Mouse (Mus musculus) erythroid progenitor cell, adult 5-6 weeks (primary cell): ENCODE measurements around the gene Gm17359. TPM values are rescaled to one million over a fixed set of nuclear protein-coding genes. Genes with fewer than 3 reads are reported as not detected.
"Not testable (repeated sequence)": the region's sequence is repeated elsewhere in the genome, so short reads cannot be mapped to it uniquely, and the experiment has no call there.

Source experiments
- ATAC-seq: replicated peaks from 2 replicates; pipeline ENCODE4 v1.8.0; 2016; ENCODE audit warnings: moderate number of reproducible peaks, mild to moderate bottlenecking, moderate TSS enrichment, inconsistent platforms; ENCODE audit not compliant: poor library complexity, low FRiP score, severe bottlenecking
- total RNA-seq, 2 experiments: library from RNA; stranded (forward) in 1 of 2; stranded (reverse) in 1 of 2; fragments of 150-400 nt in 1 of 2; fragments of 186-747, 209-891 nt in 1 of 2; gene quantifications; 2 replicates each; pipeline versions ENCODE4 v1.2.3 to v1.2.4; 2015 to 2017; ENCODE audit warnings: low replicate concordance in 2 of 2

Gm17359 gene
- total RNA-seq, 2 experiments from 2014 or later = not detected

DNA sequence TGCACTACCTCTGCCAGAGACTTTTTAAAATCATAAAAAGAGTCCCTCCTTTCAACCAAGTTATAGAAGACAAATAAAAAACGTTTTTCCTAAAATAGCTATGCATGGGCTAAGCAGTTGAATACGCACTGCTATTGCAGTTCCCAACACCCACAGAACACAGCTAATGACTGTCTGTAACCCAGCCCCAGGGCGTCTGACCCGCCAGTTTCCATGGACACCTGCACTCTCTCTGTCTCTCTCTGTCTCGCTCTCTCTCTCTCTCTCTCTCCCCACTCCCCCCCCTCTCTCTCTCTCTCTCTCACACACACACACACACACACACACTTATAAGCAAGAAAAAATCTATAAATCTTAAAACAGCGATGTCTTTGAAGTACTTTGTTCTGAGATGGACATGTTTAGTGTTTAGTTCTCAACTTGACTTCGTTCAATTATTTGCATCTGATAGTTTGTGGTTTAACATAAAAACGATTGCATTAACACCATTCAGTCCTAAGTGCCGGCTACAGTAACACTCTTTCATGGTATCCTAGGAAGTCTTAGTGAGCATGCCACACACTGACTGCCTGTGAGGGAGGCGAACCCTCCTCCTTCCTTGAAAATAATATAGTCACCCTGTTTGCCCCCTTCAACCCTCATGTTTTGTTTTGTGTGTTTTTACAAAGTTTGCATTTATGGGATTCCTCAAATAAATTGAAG is 73.6 kb downstream of the Gm17359 start:
- ATAC-seq = no peak

DNA sequence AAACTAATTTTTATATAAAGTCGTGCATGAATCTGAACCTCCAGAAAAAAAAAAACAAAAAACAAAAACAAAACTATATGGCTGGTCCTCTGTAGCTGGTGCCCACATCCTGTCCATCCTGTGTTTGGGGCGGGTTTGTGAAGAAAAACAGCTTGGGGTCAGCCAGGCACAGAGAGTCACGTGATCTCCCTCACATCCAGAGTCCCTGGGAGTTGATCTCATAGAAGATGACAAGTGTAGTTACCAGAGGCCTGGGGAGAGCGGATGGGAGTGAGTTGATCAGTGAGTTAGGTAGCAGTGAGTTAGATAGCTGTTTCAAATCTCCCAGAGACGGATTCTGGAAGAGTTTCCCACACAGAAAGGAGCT is 74.2 kb downstream of the Gm17359 start:
- no peak for ATAC-seq

DNA sequence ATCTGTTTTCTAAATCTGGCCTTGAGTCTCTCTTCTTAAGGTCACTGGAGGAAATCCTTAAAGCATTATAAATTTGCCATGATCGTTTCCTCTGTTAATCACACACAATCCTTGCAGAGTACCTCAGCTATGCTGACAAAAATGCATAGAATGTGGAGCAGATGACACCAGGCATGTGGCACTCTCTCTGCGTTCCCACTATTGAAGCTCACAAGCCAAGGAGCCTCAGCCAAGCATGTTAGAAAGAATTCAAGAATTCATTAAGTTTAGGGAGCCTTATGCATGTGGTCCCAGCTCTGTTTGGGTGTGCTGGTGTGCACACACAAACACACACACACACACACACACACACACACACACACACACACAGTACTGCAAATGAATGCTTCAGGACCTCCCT is 75.2 kb downstream of the Gm17359 start:
- no peak for ATAC-seq

DNA sequence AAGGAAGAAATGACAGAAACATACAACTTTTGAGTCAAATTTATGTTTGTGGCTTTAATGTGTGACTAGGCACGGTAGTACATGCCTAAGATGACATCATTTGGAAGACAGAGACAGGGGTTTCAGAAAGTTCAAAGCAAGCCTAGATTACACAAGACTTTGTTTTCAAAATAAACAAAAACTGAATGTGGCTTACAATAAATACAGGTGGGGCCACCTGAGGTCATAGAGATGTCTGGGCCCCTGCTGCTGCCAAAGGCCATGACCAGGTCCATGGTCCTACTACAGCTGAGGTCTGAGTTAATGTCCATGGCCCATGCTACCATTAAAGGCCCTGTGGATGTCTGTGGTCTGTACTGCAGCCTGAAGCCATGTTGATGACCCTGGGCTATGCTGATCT is 77.0 kb downstream of the Gm17359 start:
- ATAC-seq = no peak

DNA sequence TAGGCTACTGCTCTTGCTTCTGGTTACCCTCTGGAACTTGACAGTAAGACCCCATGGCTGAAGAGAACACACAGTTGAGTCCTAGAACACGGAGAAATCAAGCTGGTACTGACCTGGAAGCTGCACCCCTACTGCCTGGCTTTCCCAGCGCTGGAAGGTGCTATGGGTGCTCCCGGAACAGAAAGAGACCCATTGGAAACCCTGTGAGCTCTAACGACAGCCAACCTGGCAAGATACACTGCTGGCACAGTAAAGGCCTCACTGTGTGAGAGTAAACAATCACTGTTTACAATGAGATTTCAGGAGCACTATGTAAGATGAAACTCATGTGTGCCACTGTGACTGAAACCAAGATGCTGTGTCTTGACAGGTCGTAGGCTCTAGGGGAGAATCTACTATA is 78.6 kb downstream of the Gm17359 start:
- ATAC-seq = no peak

DNA sequence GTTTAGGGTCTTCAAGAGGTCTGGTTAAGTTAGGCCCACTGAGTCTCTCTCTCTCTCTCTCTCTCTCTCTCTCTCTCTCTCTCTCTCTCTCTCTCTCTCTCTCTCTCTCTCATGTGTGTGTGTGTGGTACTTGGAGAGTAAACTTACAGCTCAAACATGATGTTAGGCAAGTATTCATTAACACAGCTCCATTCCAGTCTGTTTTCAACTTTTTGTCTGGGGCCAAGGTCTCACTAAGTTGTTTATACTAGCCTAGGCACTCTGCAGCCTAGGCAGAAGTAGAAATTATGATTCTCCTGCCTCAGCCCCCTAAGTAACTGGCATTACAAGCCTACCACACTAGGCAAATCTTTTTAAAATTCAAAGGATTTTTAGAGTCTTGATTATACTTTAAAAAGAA is 79.5 kb downstream of the Gm17359 start:
- no peak for ATAC-seq

DNA sequence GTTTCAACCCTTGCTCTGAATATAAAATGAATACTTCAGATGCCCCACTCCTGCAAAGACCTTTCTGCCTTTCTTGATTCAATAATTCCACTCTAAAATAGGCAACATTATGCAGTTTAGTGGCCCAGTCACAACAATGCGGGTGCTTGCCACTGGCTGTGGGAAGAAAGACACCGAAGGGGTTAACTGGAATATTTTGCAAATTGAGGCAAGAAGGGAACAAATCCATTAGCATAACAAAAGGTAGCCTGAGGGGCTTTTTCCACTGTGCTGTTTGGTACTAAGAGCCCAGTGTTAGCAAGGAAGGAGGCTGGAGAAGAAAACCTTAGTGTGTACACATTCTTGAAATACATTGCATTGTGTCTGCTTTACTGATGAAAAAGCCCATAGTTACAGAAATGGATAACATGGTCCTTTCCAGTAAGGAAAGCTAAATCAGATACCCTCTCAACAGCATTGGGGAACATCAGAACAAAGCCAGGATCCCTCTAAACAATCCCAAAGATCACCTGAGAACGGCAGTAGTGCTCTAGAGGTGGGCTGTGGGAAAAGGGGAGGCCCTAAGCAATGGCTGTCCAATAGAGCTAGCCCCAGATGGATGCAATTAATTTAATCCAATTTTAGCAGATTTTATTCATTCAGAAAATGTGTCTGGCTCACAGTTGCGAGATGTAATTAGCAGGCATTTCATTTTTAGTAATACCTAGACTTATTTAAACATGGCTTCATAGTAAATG is 80.7 kb downstream of the Gm17359 start:
- ATAC-seq = no peak

DNA sequence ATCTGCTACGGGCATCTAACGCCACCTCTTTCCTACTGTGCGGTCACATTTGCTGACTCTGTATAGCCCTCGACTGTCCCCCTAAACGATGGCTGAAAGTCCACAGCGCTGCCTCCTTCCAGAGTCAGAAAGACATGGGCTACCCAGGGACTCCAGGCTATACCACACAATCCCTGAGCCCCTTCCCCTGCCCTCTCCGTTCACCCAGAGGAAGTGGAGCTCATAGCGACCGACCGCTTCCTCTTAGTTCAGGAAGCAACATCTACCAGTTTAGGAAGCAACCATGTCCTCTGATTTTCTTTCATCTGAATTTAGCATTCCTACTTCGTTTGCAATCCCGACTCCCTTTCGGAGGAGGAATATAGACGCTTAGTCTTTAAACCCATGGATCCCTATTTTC is 82.5 kb downstream of the Gm17359 start:
- no peak for ATAC-seq

DNA sequence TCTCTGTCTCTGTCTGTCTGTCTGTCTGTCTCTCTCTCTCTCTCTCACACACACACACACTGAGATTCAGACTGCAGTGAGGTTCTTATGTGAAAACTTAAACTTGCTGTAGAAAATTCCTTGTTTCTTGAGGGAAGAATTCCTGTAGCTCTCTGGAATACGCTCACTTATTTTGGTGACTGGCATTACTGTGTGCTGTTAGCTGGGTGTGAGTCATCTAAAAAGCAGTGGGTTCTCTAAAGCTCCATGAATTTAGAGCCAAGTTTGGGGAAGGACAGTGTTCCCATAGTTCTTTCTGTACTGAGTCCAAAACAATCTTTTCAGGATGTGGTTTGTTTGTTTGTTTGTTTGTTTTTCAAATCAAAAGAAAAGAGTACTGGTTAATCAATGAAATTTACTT is 89.0 kb downstream of the Gm17359 start:
- ATAC-seq = no peak

DNA sequence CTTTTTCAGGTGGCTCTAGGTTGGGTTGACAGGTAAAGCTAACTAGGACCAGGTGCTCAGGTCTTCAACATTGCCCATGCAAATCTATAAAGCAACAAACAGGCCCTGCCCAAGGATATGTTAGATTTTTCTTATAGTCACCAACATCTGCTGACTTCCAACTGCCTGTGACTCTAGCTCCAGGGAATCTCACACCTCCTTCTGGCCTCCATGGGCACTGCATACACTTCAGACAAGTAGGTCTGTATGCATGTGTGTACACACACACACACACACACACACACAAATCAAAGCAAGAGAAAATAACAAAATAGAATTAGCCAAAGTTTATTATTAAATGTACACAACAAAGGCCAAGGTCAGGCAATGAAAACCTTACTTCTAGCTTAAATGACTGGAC is 97.1 kb downstream of the Gm17359 start:
- ATAC-seq = no peak

DNA sequence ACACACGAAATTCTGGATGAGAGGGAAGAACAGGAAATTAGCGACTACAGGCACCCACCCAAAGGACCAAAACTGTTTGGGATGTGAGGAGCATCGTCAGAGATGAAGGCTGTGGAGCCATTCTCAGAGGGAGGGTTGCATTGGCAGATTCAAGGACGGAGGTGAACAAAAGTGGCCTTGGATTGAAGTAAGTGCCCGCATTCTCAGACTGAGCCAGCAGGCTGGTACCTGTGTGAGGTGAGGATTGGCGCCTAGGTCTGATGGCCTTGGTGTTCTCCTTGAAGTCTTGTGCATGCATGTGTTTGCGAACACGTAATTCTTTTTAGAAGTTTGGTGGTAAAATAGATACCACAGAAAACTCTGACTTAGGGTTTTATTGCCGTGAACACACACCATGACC is 98.0 kb downstream of the Gm17359 start:
- ATAC-seq = no peak

DNA sequence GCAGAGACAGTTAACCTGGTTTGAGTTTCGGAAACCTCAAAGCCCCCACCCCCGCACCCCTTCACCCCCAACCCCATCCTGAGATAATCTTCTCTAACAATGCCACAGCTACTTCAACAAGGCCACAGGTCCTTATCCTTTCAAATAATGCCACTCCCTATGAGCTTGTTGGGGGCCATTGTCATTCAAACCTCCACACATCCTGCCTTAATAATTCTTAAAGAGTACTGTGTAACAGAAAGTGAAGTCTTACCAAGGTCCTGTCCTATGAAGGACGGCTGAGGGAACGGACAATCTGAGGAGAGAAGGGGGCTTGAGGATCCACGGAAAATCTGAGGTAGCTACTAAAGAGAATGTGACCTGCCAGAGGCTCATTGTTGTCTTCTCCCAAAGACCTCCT is 98.5 kb downstream of the Gm17359 start:
- ATAC-seq = no peak

DNA sequence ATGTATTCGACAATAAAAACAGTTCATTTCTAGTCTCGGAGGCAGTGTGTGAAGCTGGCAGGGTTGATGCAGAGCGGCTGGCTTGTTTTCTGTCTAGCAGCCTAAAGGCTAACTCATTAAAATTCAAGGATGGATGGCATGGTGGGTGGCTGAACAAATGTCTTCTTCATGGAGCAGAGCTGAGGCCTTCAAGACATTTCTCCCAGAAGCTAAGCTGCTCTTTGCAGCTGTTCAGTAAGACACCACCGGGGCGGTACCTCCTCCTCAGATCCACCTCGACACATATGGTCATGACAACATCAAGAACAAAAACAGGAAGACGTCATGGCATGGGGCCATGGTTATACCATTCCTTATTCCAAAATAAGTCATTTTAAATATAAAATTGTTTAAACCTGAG is 99.7 kb downstream of the Gm17359 start:
- ATAC-seq = no peak

DNA sequence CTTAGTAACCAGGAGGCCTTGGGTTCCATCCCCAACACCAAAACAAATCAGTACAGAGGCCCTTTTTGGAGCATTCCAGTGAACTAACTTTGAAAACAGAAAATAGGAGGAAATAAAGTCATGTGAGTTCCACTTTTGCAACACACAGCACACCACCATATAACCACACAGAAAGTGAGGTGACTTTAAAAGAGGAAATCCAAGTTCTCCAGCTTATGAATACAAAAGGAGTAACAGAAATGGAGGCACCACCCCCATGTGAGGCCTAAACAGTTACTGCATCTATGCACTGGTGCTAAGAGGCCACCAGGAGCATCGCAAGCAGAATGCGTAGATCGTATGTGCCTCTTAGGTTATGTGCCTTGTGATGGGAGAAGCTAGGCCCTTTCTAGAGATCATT is 101.8 kb downstream of the Gm17359 start:
- ATAC-seq = no peak

DNA sequence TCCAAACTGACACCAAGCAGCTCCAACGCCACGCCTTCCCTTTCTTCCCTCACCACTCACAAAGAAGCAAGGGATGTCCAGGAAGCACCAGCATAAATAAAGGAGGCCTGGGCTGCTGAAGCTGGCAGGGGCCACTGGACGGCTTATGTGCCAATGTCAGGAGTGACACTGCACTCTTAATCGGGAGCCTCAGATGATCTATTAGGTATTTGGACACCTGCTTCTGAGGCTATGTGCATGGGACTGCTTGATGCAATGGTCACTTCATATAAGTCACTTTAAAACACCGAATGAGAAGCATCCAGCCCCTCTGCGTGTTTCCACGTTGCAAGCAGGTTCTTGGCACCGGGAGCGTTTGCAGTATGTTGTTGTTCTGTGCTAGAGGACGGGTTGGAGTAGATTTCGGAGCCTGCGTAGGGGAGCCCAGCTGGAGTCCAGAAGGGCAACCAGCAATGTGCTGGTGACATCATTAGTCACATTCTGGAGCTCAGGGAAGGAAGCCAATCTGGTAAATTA is 104.6 kb downstream of the Gm17359 start:
- no peak for ATAC-seq

DNA sequence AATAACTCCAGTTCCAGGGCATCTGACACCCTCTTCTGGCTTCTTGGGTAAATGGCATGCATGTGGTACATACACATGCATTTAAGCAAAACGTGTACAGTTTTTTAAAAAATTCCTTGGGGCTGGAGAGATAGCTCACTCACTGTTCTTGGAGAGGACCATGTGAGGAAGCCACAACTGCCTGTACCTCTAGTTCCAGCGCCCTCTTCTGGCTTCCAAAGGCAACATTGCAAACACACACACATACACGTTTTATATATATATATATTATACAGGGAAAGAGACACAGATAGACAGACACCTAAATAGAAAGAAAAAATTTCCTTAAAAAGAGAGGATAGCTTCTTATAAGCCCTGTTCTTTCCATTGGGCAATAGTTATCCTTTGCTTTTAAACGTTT is 107.4 kb downstream of the Gm17359 start:
- ATAC-seq = no peak

DNA sequence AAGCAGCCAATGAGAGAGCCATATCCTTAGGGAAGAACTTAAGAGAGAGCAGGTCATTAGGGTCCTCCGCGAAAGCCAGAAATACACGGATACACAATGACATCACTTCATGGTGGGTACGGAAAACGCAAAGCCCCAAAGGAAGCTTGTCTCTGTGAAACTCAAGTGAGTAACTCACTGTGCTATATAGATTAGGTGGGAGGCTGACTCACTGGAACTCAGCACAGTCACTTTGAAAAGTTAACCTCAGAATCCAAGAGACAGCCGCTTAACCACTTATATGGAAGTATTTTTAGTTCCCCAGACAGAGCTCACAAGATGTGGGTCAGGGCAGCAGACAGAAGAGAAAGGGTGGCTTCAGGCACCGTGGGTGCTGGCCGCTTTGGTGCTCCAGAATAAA is 108.6 kb downstream of the Gm17359 start:
- no peak for ATAC-seq

DNA sequence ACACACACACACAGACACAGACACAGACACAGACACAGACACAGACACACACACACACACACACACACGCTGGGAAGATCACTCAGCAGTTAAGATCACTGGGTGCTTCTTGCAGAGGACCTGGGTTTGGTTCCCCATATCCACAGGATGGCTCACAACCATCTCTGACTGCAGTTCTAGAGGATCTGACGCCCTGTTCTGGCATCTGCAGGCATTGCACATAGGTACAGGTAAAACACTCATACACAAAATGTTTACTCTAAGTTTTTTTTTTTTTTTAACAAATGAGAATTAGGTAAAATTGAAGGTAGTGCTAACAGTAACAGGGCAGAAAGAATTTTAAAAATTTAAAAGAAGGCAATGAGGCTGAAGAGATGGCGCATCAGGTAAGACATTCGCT is 109.7 kb downstream of the Gm17359 start:
- no peak for ATAC-seq

DNA sequence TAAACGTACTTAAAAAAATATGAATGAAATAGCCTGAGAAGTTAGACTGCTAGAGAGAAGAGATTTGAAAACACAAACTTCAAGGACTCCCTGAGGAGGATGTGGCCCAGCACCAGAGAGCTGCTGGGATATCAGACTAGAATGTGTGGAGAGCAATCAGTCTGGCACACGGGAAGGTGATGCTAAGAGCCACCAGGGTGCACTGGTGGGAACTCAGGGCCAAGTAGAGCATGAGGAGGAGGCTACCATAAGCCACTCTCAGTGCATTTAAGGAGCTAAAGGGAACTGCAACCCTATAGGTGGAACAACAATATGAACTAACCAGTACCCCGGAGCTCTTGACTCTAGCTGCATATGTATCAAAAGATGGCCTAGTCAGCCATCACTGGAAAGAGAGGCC is 110.2 kb downstream of the Gm17359 start:
- ATAC-seq = not testable (repeated sequence)

DNA sequence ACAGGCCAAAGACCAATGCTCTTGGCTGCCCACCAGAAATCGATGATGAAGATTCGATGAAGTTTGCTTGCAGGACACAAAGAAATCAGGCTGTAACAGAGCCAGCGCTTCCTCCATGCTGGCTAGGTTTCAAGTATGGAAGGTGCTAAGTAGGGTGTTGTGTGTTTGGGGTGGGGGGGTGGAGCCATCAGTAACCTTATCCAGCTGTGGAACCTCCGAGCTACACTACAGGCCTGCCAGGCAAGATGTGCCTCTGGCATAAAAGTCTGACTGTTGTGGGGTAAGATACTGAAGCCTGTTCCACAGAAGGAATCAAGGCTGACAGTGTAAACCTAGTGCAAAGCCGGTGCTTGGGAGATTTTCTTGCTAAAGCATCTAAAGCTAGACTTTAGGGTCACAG is 112.0 kb downstream of the Gm17359 start:
- ATAC-seq = no peak

DNA sequence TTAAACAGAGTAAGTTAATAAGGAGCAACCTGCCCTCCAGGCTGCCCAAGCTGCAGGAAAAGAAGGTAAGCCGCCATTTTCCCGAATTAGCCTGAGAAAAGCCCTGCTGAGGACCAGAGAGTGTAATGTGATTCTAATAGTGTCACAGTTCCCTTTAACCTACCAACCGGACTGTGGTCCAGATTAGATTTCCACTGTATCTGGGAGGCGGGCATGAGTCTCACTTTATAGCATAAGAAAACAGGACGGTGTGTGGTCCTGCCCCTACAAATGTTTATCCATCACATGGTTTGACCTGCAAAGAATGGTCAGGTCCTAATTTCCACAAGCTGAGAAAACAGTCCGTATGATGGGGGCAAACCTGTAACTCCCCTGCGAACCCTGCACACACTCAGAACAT is 112.9 kb downstream of the Gm17359 start:
- ATAC-seq = no peak
